Mouse (Mus musculus) midbrain, embryonic 10.5 days (tissue): ENCODE measurements around the gene Hspb3. TPM values are rescaled to one million over a fixed set of nuclear protein-coding genes. Genes with fewer than 3 reads are reported as not detected.

Experiments used
- DNase-seq: peaks from one replicate; pipeline ENCODE4 v3.0.0-alpha.2; 2017; ENCODE audit warnings: low spot score
- H3K27ac ChIP-seq: fragments of 300-500 bp; sonication (generic); replicated peaks from 2 replicates; pipeline ENCODE4 v1.5.1; 2016; ENCODE audit warnings: mild to moderate bottlenecking
- H3K27me3 ChIP-seq: fragments of 300-500 bp; sonication (generic); 2 replicates; pipeline ENCODE4 v1.6.1; 2016; ENCODE audit warnings: low read depth, mild to moderate bottlenecking; ENCODE audit not compliant: poor library complexity, severe bottlenecking
- H3K36me3 ChIP-seq: fragments of 300-500 bp; sonication (generic); 2 replicates; pipeline ENCODE4 v1.6.1; 2016; ENCODE audit warnings: mild to moderate bottlenecking, moderate library complexity
- H3K4me1 ChIP-seq: fragments of 300-500 bp; sonication (generic); 2 replicates; pipeline ENCODE4 v1.6.1; 2016
- H3K4me3 ChIP-seq: fragments of 300-500 bp; sonication (generic); 2 replicates; pipeline ENCODE4 v1.5.1; 2016; ENCODE audit warnings: mild to moderate bottlenecking, moderate library complexity
- H3K9me3 ChIP-seq: fragments of 300-500 bp; sonication (generic); replicated peaks from 2 replicates; pipeline ENCODE4 v1.6.1; 2016; ENCODE audit warnings: mild to moderate bottlenecking
- WGBS: fragments of 180-500 bp; shearing (Covaris S2); methylation state at CpG from one replicate; pipeline ENCODE4 v1.1.7; 2016; 5-methylcytosine and 5-hydroxymethylcytosine counted together
- polyA plus RNA-seq: library from polyadenylated mRNA; unstranded; fragments of >200 nt; fragmentation: Nextera tagmentation; extraction: Ambion mirVana; gene quantifications from 2 replicates; pipeline ENCODE4 v1.2.1, GENCODE M21; 2016

Gene Hspb3
- polyA plus RNA-seq, result not detected in 2 replicates

DNA sequence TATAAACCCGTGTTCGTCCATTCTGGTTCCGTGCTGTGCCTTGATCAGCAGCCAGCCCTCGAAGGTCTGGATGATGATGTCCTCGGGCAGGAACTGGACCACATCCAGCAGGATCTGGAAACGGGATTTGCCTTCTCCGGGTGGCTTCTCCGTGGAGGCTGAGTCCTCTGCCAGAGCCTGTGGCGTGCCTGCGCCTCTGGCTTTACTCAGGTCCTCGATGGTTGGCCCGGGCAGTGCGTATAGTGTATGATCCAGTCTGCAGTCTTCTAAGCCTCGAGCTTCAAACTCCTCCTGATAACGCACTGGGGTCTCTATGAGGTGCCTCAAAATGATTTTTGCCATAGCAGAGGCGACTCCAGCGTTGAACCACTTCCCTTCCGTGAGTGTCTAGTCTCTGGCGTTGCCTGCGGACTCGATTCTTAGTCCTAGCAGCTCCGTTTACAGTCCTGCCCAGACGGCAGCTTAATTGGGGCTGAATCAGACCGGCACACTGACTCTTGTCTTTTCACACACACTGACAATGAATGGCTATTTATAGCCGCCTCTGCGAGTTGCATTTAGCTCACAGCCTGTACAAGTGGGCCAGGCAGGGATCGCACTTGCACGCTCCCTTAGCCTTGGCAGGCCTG is at the start of gene Hspb3:
TSS of gene Hspb3 (minus strand) at position 526 of the 629 bp plus-strand sequence.
- Histone ChIP-seq H3K4me3 (no peak within 1 kb of the TSS), H3K27me3 (no peaks in the 10 kb centered on the region), H3K27ac (no peak within 1 kb of the TSS), H3K9me3 (no peaks in the 10 kb centered on the region), H3K4me1 (peaks cover 6% of the 10 kb centered on the region), H3K36me3 (no peaks in the 10 kb centered on the region)
- WGBS, result 82% methylated on average over 28 of the region's 28 CpGs
- no peak for DNase-seq

DNA sequence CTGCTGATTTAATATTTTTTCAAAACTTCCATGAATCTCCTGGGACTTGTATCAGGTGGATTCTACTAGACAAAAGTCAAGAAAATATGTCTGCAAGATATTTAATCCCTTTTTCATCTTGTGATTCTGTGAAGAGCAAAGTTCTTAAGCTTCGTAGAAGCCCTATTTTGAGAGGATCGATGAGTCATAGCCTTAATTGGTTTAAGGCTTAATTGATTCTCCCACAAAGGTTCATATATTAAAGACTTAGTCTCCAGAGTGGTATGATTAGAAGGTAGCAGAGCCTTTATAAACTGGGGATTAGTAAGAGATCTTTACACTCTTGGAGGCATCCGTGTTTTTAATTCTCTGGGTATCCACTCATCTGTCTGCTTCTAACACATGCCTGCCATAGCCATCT is 49.7 kb upstream of the Hspb3 start:
- Histone ChIP-seq H3K36me3 (no peaks in the 10 kb centered on the region), H3K27me3 (no peaks in the 10 kb centered on the region), H3K4me1 (no peaks in the 10 kb centered on the region), H3K27ac (no peak overlapping the region), H3K4me3 (no peak overlapping the region), H3K9me3 (no peaks in the 10 kb centered on the region; the same call in 1 of the 2 replicates)
- 79% methylated on average over 3 of the region's 3 CpGs for WGBS
- DNase-seq, result no peak

DNA sequence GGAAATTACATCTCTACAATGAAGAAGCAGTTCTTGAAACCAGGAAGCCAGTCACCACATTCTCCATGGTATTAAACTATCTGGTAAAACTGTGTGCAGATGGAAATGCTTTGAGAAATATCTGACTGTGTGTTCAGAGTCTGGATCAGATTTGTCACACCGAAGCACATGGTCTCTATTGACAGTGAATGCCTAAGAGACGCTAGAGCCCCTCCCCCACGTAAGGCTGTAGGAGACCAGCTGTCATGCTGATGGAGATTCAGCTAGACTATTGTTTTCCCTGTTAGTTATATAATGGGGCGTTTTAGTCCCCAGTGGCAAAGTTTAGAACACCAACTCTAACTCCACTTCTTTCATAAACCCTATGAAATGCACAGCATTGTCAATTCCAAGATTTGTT is 42.7 kb upstream of the Hspb3 start:
- Histone ChIP-seq H3K27me3 (no peaks in the 10 kb centered on the region), H3K9me3 (0 out of 2 replicates have a peak, but pooled peaks cover 3% of the 10 kb centered on the region), H3K36me3 (no peaks in the 10 kb centered on the region), H3K4me3 (no peak overlapping the region), H3K4me1 (peaks cover 19% of the 10 kb centered on the region), H3K27ac (peak overlapping the region; percentile 52)
- peak; percentile 31 for DNase-seq
- 13% methylated on average over 4 of the region's 4 CpGs for WGBS

DNA sequence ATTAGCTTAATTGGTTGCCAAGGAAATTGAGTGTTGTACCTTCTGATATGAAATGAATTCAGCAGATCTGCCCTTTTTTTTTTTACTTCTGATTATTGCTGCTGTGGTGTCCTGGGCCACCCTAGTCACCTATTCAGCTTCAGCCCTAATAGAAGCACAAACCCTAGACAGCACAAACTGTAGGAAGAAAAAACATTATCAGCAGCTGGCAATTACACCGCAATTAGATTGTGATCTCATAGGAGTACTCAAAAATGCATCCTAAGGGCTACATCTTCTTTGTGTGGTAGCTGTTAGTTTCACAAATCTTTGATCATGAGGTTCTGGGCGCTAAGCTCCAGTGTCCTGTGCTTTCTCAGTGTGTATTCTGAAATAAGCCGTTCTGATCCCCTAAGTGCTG is 37.7 kb upstream of the Hspb3 start:
- H3K4me1 ChIP-seq, result peaks cover 14% of the 10 kb centered on the region
- no peaks in the 10 kb centered on the region for H3K36me3 ChIP-seq
- no peak for DNase-seq
- H3K27me3 ChIP-seq, result no peaks in the 10 kb centered on the region
- no peak overlapping the region for H3K4me3 ChIP-seq
- 0 out of 2 replicates have a peak, but pooled peaks cover 6% of the 10 kb centered on the region for H3K9me3 ChIP-seq
- 81% methylated on average over 3 of the region's 3 CpGs for WGBS
- H3K27ac ChIP-seq, result no peak overlapping the region

DNA sequence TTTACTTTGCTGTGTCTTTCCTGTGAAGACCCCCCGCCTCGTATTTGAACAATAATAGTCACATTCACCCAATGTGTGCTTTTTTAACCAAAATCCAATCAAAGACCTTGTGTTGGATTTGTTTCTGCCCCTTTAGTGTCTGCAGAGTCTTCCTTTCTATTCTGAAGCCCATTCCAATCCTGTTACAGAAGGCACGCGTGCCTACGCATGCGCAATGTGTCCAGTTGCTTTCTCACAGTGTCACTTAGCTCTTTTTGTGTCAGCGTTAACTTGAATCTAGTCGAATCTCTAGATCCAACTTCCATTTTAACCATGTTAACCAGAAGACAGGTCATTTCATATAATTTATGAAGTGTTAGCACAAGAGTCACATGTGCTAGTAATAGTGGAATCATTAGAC is 36.5 kb upstream of the Hspb3 start:
- no peak for DNase-seq
- Histone ChIP-seq H3K4me3 (no peak overlapping the region), H3K9me3 (0 out of 2 replicates have a peak, but pooled peaks cover 6% of the 10 kb centered on the region), H3K36me3 (no peaks in the 10 kb centered on the region), H3K4me1 (peaks cover 7% of the 10 kb centered on the region), H3K27me3 (no peaks in the 10 kb centered on the region), H3K27ac (no peak overlapping the region)
- 92% methylated on average over 8 of the region's 8 CpGs for WGBS

DNA sequence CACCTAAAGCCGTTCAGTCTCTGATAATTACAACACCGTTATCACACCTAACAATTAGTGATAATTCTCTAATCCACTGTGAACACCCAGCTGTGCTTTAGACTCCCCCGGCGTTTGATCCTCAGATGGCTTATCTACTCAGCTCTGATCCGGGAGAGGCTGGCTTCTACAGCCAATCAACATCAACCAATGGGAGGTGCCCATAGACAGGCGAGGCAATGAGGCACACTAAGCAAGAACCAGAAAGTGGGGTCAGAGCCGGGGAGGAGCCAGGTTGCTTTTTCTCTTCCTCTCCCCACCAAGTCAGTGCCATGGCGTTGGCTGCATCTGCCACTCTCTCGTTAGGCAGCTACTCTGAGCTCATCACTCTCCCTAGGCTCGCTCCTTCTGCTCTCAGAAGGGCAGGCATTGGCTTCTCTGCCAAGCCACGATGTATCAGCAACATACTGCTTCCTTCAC is 36.0 kb upstream of the Hspb3 start:
- Histone ChIP-seq H3K4me3 (no peak overlapping the region), H3K36me3 (no peaks in the 10 kb centered on the region), H3K9me3 (0 out of 2 replicates have a peak, but pooled peaks cover 6% of the 10 kb centered on the region), H3K4me1 (peaks cover 7% of the 10 kb centered on the region), H3K27me3 (no peaks in the 10 kb centered on the region), H3K27ac (0 out of 2 replicates have a peak overlapping the region, but pooled peaks have one; percentile 19)
- no peak for DNase-seq
- WGBS, result 35% methylated on average over 11 of the region's 11 CpGs

DNA sequence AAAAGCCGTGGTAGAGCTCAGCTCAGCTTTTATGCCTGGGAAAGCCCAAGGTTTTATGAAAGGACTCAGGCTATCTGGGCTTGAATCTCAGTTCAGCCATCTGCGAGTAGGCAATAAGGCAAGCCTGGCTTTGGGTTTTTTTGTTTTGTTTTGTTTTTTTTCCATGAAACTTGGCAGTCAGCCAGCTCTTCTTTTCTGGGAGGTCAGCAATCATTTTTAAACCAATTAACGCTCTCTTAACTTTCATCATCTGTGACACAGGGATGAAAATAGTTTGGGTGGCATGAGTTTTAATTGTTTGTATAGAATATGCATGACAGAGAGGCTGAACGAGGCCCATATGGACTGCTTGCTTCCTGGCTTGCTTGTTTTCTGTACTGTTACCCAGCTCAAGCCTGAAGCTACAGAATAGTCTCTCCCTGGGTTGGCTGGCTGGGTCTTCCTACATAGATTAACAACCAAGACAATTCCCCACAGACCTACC is 33.4 kb upstream of the Hspb3 start:
- no peaks in the 10 kb centered on the region for H3K27me3 ChIP-seq
- H3K4me3 ChIP-seq, result no peak overlapping the region
- no peaks in the 10 kb centered on the region for H3K36me3 ChIP-seq
- no peak overlapping the region for H3K27ac ChIP-seq
- peaks cover 7% of the 10 kb centered on the region for H3K4me1 ChIP-seq
- 0 out of 2 replicates have a peak, but pooled peaks cover 3% of the 10 kb centered on the region for H3K9me3 ChIP-seq
- DNase-seq, result no peak
- 79% methylated on average over 4 of the region's 4 CpGs for WGBS

DNA sequence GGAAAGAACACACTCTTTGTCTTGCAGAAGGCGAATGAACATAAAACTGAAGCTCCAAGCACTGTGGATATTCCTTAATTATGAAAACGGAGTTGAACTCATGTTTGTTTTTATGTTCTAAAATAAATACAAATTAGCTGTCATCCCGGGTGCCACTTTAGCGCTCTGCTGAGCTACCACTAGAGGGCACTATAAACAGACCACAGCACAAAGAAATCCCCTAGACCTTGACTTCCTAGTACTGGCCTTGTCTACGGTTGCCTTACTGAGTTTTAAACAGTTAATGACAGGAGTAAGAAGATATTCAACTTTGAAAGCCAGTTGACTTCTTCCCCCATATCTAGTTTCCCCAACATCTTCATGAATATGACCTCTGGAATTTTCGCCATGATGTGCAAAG is 29.9 kb upstream of the Hspb3 start:
- Histone ChIP-seq H3K27ac (no peak overlapping the region), H3K36me3 (no peaks in the 10 kb centered on the region), H3K4me3 (no peak overlapping the region), H3K9me3 (0 out of 2 replicates have a peak, but pooled peaks cover 3% of the 10 kb centered on the region), H3K27me3 (no peaks in the 10 kb centered on the region), H3K4me1 (no peaks in the 10 kb centered on the region)
- WGBS, result 25% methylated on average over 6 of the region's 6 CpGs
- DNase-seq, result peak; percentile 33

DNA sequence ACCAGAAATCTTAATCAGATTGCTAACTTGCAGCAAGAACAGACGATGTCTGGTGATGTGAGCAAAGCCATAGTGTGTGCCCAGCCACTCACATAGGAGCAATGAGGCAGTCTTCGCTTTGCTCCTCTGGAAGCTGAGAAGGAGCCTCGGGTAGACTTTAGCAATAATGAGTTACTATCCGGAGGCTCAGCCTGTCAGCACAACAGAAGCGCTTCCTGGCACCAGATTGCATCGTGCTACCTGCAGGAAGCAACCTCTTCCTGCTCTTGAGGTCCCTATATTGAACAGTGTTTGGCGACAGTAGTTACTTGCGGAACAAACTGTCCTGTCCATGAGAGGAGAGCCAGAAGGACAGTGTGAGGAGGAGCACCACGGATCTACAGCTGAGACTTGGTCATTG is 28.2 kb upstream of the Hspb3 start:
- WGBS, result 69% methylated on average over 9 of the region's 9 CpGs
- H3K9me3 ChIP-seq, result no peaks in the 10 kb centered on the region
- no peak for DNase-seq
- no peaks in the 10 kb centered on the region for H3K27me3 ChIP-seq
- H3K27ac ChIP-seq, result no peak overlapping the region
- no peaks in the 10 kb centered on the region for H3K36me3 ChIP-seq
- no peaks in the 10 kb centered on the region for H3K4me1 ChIP-seq
- H3K4me3 ChIP-seq, result no peak overlapping the region

DNA sequence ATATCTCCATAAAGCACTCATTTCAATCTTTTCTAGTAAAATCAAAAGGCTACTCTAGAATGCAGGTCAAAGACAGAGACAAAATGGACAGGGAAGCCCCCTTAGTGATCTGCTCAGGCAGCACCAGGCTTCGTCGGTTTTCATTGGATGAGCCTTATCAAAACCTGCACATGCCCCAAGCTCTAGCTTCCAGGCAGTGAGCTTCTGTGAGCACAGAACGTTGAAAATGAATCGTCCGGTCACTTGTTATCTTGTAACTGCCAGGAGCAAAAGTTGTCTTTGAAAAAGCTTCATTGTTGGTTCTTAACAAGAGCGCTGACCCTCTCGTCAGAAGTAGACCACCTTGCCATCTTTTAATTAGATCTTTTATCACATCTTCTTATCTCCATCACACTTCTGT is 26.4 kb upstream of the Hspb3 start:
- no peak for DNase-seq
- Histone ChIP-seq H3K36me3 (no peaks in the 10 kb centered on the region), H3K4me1 (no peaks in the 10 kb centered on the region), H3K27ac (no peak overlapping the region), H3K27me3 (no peaks in the 10 kb centered on the region), H3K9me3 (no peaks in the 10 kb centered on the region), H3K4me3 (no peak overlapping the region)
- 89% methylated on average over 7 of the region's 7 CpGs for WGBS

DNA sequence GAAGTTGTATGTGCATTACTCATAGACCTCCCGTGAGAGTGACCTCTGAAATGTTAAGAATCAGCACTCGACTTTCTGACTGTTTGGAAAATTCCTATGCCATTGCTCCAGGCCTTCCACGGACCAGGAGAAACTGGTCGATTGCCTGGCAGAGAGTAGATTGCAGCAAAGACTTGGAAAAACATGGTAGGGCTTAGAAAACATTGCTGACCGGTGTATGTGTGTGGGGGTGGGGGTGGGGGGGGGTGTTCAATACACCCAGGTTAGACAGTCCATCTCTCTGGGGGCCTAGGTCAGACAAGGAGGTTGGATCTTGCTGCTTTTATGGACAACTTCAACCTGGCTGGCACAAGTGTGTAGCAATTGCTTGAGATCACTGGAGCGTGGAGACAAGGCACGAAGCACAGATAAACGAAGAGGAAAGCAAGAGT is 23.2 kb upstream of the Hspb3 start:
- no peak overlapping the region for H3K27ac ChIP-seq
- H3K4me3 ChIP-seq, result no peak overlapping the region
- no peaks in the 10 kb centered on the region for H3K36me3 ChIP-seq
- H3K9me3 ChIP-seq, result no peaks in the 10 kb centered on the region
- no peak for DNase-seq
- H3K4me1 ChIP-seq, result 0 out of 2 replicates have a peak, but pooled peaks cover 2% of the 10 kb centered on the region
- WGBS, result 79% methylated on average over 8 of the region's 8 CpGs
- H3K27me3 ChIP-seq, result no peaks in the 10 kb centered on the region

DNA sequence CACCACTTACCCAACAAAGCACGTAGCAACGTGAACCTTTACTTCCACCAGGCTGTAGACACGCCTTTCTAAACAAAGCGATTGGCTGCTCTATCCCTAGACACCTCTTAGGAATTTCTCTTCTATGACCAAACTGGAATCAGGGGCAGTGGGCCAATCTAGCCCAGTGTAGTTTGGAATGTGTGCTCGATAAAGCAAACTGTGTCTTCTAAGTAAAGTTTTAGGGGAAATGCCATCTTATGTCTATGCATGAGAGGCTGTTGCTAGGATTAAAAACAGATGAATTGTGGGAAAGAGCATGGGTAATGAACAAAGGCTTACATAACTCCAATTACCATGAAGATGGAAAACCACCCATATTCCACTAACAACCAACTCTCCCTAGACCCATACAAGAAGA is 19.3 kb upstream of the Hspb3 start:
- Histone ChIP-seq H3K27ac (no peak overlapping the region), H3K4me1 (0 out of 2 replicates have a peak, but pooled peaks cover 2% of the 10 kb centered on the region), H3K9me3 (0 out of 2 replicates have a peak, but pooled peaks cover 11% of the 10 kb centered on the region), H3K36me3 (no peaks in the 10 kb centered on the region), H3K27me3 (no peaks in the 10 kb centered on the region), H3K4me3 (no peak overlapping the region)
- no peak for DNase-seq
- WGBS, result 88% methylated on average over 5 of the region's 5 CpGs

DNA sequence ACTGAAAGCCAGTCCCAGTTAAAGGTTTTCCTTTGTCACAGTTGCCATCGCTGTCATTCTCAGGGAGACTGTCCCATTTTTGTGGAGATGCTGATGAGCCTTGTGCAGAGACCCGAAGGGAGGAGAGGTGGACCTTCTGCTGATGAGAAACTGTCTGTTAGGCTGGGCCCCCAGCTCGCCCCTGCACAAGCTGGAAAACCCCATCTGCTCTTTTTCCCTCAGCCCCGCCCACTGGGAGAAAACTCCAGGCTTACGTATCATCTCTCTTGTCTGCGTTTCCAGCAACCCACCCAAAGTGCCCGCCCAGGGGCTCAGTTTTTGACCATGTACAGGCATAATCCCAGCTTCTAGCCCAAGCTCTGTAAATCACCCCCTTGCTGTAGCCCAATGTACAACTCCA is 17.2 kb upstream of the Hspb3 start:
- Histone ChIP-seq H3K4me3 (no peak overlapping the region), H3K4me1 (0 out of 2 replicates have a peak, but pooled peaks cover 2% of the 10 kb centered on the region), H3K9me3 (0 out of 2 replicates have a peak, but pooled peaks cover 11% of the 10 kb centered on the region), H3K27me3 (no peaks in the 10 kb centered on the region), H3K27ac (no peak overlapping the region), H3K36me3 (no peaks in the 10 kb centered on the region)
- 93% methylated on average over 7 of the region's 7 CpGs for WGBS
- no peak for DNase-seq
